Mouse (Mus musculus): ENCODE results near the gene Skint10. TPM values are rescaled to one million over a fixed set of nuclear protein-coding genes. Genes with fewer than 3 reads are reported as not detected.

Skint10 gene
- not detected for total RNA-seq (2023)

GRCm38 (mm10) chr4:112774766-112775165, at the start of gene Skint10:
Gene Skint10, minus strand, starts transcription at chr4:112774866.

Other genes starting within 250 kb of the Skint10 start
- not detected for gene Skint2, start 217.7 kb downstream of the Skint10 start, total RNA-seq (2023)

Data from neutrophil, adult 83 days (primary cell).